Mouse (Mus musculus): ENCODE measurements around the gene Kcnj6. TPM values are rescaled to one million over a fixed set of nuclear protein-coding genes. Genes with fewer than 3 reads are reported as not detected.

Gene Kcnj6
- polyA plus RNA-seq, 1 experiment from 2014 or later: 7.4 TPM

DNA sequence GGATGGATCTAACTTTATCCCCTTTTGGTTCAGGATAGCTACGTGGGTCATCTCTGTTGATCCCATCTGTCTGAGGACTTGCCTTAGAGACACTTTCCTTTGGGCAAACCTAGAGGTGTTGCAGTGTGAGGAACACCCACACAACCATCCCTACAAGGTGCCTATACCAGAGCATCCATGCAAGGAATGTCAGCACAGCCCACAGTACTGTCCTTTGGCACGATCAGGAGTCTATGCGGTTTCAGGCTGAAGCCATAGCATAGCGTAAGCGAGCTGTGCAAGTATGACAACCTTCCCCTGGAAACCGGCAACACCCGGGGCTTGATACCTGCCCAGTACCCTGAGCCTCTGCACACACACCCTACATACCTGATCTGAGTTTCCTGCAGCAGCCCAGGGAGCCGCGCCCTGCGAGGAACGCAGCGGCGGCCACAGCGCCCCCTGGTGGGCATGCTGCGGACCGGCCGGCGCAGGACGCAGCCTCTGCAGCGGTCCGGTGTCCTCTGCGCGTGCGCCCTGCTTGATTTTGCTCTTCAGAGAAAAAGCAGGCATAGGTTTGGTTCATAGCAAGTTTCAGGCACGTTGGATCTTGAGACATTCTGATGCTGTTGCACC lies 283.9 kb downstream of the Kcnj6 start:
- H3K36me3 ChIP-seq (ENCODE audit: control insufficient read depth, insufficient read depth, low read length): no peaks in the 10 kb centered on the region
- peaks cover 15% of the 10 kb centered on the region for H3K4me1 ChIP-seq (ENCODE audit: control insufficient read depth, insufficient read depth, low read length)
- H3K4me2 ChIP-seq (ENCODE audit: low read depth, low read length): peak overlapping the region; percentile 46
- WGBS: 8% methylated on average over 25 of the region's 25 CpGs
- H3K27me3 ChIP-seq (ENCODE audit: control insufficient read depth, insufficient read depth, low read length): no peaks in the 10 kb centered on the region
- peak; percentile 91 for ATAC-seq (ENCODE audit: low read depth)
- no peak overlapping the region for H3K27ac ChIP-seq (ENCODE audit: low read depth, low read length)
- H3K9ac ChIP-seq (replicated peaks; ENCODE audit: low read depth, low read length): peak overlapping the region; percentile 46; the same call in 1 of the 2 replicates
- no peaks in the 10 kb centered on the region for H3K9me3 ChIP-seq (ENCODE audit: control insufficient read depth, low read length)
- peak overlapping the region; percentile 25; the same call in 1 of the 2 replicates for H3K4me3 ChIP-seq (ENCODE audit: low read depth, low read length)

DNA sequence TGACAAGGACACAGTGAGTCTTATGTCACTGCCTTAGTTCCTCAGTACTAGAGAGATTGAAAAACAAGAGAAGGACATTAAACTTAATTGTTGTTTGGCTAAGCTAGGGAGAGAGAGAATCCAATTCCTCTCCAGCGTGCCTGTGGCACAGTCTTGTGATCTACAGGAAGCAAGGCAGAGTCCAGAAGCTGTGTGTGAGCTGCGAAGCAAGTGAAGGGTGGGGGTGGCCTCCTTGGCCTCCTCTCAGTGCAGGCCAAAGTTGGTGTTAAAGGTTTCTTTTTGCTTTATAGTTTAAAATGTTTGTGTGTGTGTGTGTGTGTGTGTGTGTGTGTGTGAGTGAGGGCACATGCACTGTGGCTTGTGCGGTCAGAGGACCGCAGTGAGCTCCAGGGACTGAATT lies 295.5 kb downstream of the Kcnj6 start:
- Histone ChIP-seq H3K27ac (ENCODE audit: low read depth, low read length) (no peak overlapping the region), H3K4me1 (ENCODE audit: control insufficient read depth, insufficient read depth, low read length) (no peaks in the 10 kb centered on the region), H3K9me3 (ENCODE audit: control insufficient read depth, low read length) (no peaks in the 10 kb centered on the region), H3K36me3 (ENCODE audit: control insufficient read depth, insufficient read depth, low read length) (no peaks in the 10 kb centered on the region), H3K4me2 (ENCODE audit: low read depth, low read length) (no peak overlapping the region), H3K4me3 (ENCODE audit: low read depth, low read length) (no peak overlapping the region), H3K9ac (replicated peaks; ENCODE audit: low read depth, low read length) (no peak overlapping the region), H3K27me3 (ENCODE audit: control insufficient read depth, insufficient read depth, low read length) (no peaks in the 10 kb centered on the region)
- ATAC-seq (ENCODE audit: low read depth): no peak
- 89% methylated on average over 4 of the region's 4 CpGs for WGBS

DNA sequence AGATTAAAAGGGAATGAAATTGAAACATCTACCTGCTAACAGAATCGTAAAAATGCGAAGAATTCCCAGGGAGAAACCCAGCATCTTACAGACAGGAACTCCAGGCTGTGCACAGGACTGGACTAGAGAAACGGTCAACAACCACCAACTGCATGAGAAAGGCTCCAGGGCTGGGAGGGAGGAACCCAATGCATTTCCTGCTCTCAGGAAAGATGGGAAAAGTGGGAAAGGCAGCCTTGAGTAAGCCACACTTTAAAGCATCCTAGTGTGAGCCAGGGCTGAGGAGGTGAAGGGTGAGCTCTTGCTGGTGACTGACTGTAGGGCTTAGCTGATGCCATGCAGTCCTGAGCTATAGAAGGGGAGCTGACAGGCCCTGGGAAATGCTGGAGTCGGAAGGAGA lies 296.4 kb downstream of the Kcnj6 start:
- H3K36me3 ChIP-seq (ENCODE audit: control insufficient read depth, insufficient read depth, low read length): no peaks in the 10 kb centered on the region
- no peaks in the 10 kb centered on the region for H3K27me3 ChIP-seq (ENCODE audit: control insufficient read depth, insufficient read depth, low read length)
- H3K4me2 ChIP-seq (ENCODE audit: low read depth, low read length): no peak overlapping the region
- 86% methylated on average over 4 of the region's 4 CpGs for WGBS
- H3K4me1 ChIP-seq (ENCODE audit: control insufficient read depth, insufficient read depth, low read length): no peaks in the 10 kb centered on the region
- H3K27ac ChIP-seq (ENCODE audit: low read depth, low read length): no peak overlapping the region
- H3K9ac ChIP-seq (replicated peaks; ENCODE audit: low read depth, low read length): no peak overlapping the region
- ATAC-seq (ENCODE audit: low read depth): no peak
- H3K9me3 ChIP-seq (ENCODE audit: control insufficient read depth, low read length): no peaks in the 10 kb centered on the region
- no peak overlapping the region for H3K4me3 ChIP-seq (ENCODE audit: low read depth, low read length)

Small RNA genes within 50 kb of the gene (microRNA-seq; reads per million reads assigned to microRNA genes)
- not detected for gene Gm22745
